Comparison of ENCODE assay signal across 8 mouse cellular contexts in the genomic region with DNA sequence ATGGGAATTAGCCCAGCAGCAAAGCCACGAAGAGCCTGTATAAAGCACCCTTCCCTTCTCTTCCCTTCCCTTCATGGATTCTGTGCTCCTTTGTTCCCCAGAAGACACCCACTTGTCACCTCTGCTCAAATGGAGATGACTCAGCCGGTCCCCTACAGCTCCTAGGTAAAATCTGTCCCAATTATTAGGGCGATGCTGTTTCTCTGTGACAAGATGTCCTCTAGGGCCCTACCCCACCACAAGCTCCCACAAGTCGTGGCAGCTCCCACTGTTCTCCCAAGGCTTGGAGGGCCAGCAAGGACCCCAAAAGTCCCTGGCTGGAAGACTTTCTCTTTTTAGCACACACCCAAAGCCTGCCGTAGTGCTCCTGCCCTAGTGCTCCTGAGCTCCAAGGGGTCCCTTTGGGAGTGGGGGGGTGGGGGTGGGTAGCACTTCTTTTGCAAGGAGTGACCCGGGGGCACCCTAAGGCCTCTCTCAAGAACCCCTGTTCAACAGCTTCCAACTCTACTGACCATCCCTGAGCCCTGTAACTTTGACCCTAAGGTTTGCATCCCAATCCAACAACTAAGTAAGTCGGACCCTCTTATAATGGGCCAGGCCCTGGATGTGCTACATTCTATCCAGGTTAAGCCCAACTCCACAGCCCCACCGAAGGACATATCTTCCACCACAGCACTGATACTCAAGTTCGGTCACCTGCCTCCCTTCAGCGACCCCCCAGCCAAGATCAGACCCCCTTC. TPM values are rescaled to one million over a fixed set of nuclear protein-coding genes. Genes with fewer than 3 reads are reported as not detected.
A peak's percentile ranks its signal among the peaks of the same experiment; 100 is the strongest.
DNase-seq lines count a peak whose midpoint lies in the region; ATAC-seq and TF ChIP-seq lines count a peak whose summit lies in the region.

No protein-coding gene starts in this region.

- no peaks in the 10 kb centered on the region for H3K27me3 ChIP-seq in kidney, adult 2 months (replicated peaks; ENCODE audit: control insufficient read depth, insufficient read depth, low read length)
- H3K27me3 ChIP-seq in heart, embryonic 13.5 days (replicated peaks): no peaks in the 10 kb centered on the region
- H3K27me3 ChIP-seq in liver, embryonic 12.5 days (replicated peaks): no peaks in the 10 kb centered on the region

- H3K9me3 ChIP-seq in ES-E14 (ENCODE audit: control insufficient read depth, insufficient read depth, low read depth, low read length): no peaks in the 10 kb centered on the region
- H3K9me3 ChIP-seq in heart, embryonic 13.5 days: no peaks in the 10 kb centered on the region
- no peaks in the 10 kb centered on the region for H3K9me3 ChIP-seq in liver, embryonic 12.5 days (replicated peaks)

- H3K36me3 ChIP-seq in kidney, adult 2 months (ENCODE audit: control insufficient read depth, insufficient read depth, low read length): no peaks in the 10 kb centered on the region
- H3K36me3 ChIP-seq in ES-E14 (ENCODE audit: control insufficient read depth, insufficient read depth, low read length, poor library complexity, severe bottlenecking): no peaks in the 10 kb centered on the region
- peaks cover 31% of the 10 kb centered on the region for H3K36me3 ChIP-seq in heart, embryonic 13.5 days
- H3K36me3 ChIP-seq in liver, embryonic 12.5 days: peaks cover 45% of the 10 kb centered on the region

- peak overlapping the region; percentile 88 for H3K9ac ChIP-seq in ES-E14 (ENCODE audit: insufficient read depth, low read depth, low read length, poor library complexity, severe bottlenecking)
- peak overlapping the region; percentile 97 for H3K9ac ChIP-seq in heart, embryonic 13.5 days
- H3K9ac ChIP-seq in liver, embryonic 12.5 days: peak overlapping the region; percentile 95

- peaks cover 23% of the 10 kb centered on the region for H3K4me1 ChIP-seq in kidney, adult 2 months (ENCODE audit: control insufficient read depth, insufficient read depth, low read length)
- H3K4me1 ChIP-seq in ES-E14 (ENCODE audit: control insufficient read depth in 2 of 2, insufficient read depth in 2 of 2, low read length in 2 of 2, poor library complexity in 1 of 2): peaks cover 0 to 11% of the 10 kb centered on the region in 2 experiments; a peak in 3 of 4 replicates
- peaks cover 70% of the 10 kb centered on the region for H3K4me1 ChIP-seq in heart, embryonic 13.5 days
- peaks cover 75% of the 10 kb centered on the region for H3K4me1 ChIP-seq in liver, embryonic 12.5 days

- DNase-seq in kidney, adult 2 months: no peak
- DNase-seq in kidney, postnatal 10 days: no peak
- no peak for DNase-seq in ES-E14 (ENCODE audit: low read depth, low spot score)
- DNase-seq in retina, postnatal 1 day: no peak
- DNase-seq in layer of hippocampus, postnatal 10 days (ENCODE audit: low spot score in 2 of 2): no peak
- no peak for DNase-seq in spleen, postnatal 14 days (ENCODE audit: low spot score in 2 of 2)

- TF ChIP-seq POLR2A in kidney, adult 2 months (IDR thresholded peaks at IDR 0.05; ENCODE audit: low read depth, low read length): no peak

- H3K4me3 ChIP-seq in kidney, adult 2 months (ENCODE audit: insufficient read depth, low read depth, low read length): peak overlapping the region; percentile 81
- H3K4me3 ChIP-seq in ES-E14 (ENCODE audit: insufficient read depth in 1 of 2, low read depth in 1 of 2, low read length in 2 of 2, poor library complexity in 1 of 2, severe bottlenecking in 1 of 2): peak overlapping the region; percentile 69 to 89
- H3K4me3 ChIP-seq in heart, embryonic 13.5 days: peak overlapping the region; percentile 92
- peak overlapping the region; percentile 85 for H3K4me3 ChIP-seq in liver, embryonic 12.5 days

- ATAC-seq in heart, embryonic 13.5 days (ENCODE audit: extremely low read depth, insufficient number of reproducible peaks, low FRiP score, low TSS enrichment): peak; percentile 16; the same call in 1 of the 2 replicates
- no peak for ATAC-seq in liver, embryonic 12.5 days

- WGBS in kidney, adult 2 months: 12% methylated on average over 10 of the region's 10 CpGs
- WGBS in heart, embryonic 13.5 days: 12% methylated on average over 10 of the region's 10 CpGs
- WGBS in liver, embryonic 12.5 days (ENCODE audit: insufficient replicate concordance): 11% methylated on average over 10 of the region's 10 CpGs

- H3K4me2 ChIP-seq in heart, embryonic 13.5 days: peak overlapping the region; percentile 95
- peak overlapping the region; percentile 88 for H3K4me2 ChIP-seq in liver, embryonic 12.5 days

- TF ChIP-seq CTCF in kidney, adult 2 months (conservative IDR thresholded peaks at IDR 0.05; ENCODE audit: insufficient read depth, insufficient read length, low read depth, low read length): no peak

- H3K27ac ChIP-seq in kidney, adult 2 months (ENCODE audit: insufficient read depth, low read depth, low read length): peak overlapping the region; percentile 70
- H3K27ac ChIP-seq in ES-E14 (ENCODE audit: insufficient read depth, low read depth, low read length, poor library complexity, severe bottlenecking): no peak overlapping the region
- H3K27ac ChIP-seq in heart, embryonic 13.5 days (replicated peaks): peak overlapping the region; percentile 84
- peak overlapping the region; percentile 95 for H3K27ac ChIP-seq in liver, embryonic 12.5 days

- in situ Hi-C loops in ES-E14 (cut with MboI; ENCODE audit: low sequenced_read_pairs in 2 of 2, unreplicated experiment in 2 of 2): no loop called here

TF ChIP-seq in ES-E14, 5 proteins besides CTCF, POLR2A, EP300 and RAD21:
- TF ChIP-seq HCFC1 (IDR thresholded peaks at IDR 0.05; ENCODE audit: borderline replicate concordance, insufficient read depth, low read length): no peak
- TF ChIP-seq ZC3H11A (IDR thresholded peaks at IDR 0.05; ENCODE audit: borderline replicate concordance, low read depth, low read length): no peak
- no peak for TF ChIP-seq MAFK (IDR thresholded peaks at IDR 0.05; ENCODE audit: insufficient read depth, low read depth, low read length)
- no peak for TF ChIP-seq CHD2 (IDR thresholded peaks at IDR 0.05; ENCODE audit: low read depth, low read length)
- TF ChIP-seq ZNF384 (IDR thresholded peaks at IDR 0.05; ENCODE audit: low read depth, low read length): no peak

RNA-seq across cellular contexts. Expression of a gene that starts 0.5 kb away (rescaled TPM):
- 35.2 and 39.1 TPM in 2 replicates for polyA plus RNA-seq in kidney, adult 2 months (2012; rRNA removed)
- total RNA-seq in ES-E14 (2012; rRNA removed): 7.9 and 8.4 TPM in 2 replicates
- polyA plus RNA-seq in heart, embryonic 13.5 days (2015; fragmentation: Nextera tagmentation; extraction: Ambion mirVana): 34.5 and 37.4 TPM in 2 replicates
- polyA plus RNA-seq in liver, embryonic 12.5 days (2016; fragmentation: Nextera tagmentation; extraction: Ambion mirVana): 106 and 107 TPM in 2 replicates
- total RNA-seq in layer of hippocampus, postnatal 10 days (2021): 10 to 100 TPM; 22.1 to 28.4 TPM

RNA-seq across cellular contexts. Expression of a gene that starts 1.0 kb away (rescaled TPM):
- 519 and 582 TPM in 2 replicates for polyA plus RNA-seq in kidney, adult 2 months (2012; rRNA removed)
- total RNA-seq in ES-E14 (2012; rRNA removed): 40.1 and 41.0 TPM in 2 replicates
- polyA plus RNA-seq in heart, embryonic 13.5 days (2015; fragmentation: Nextera tagmentation; extraction: Ambion mirVana): 101 and 108 TPM in 2 replicates
- polyA plus RNA-seq in liver, embryonic 12.5 days (2016; fragmentation: Nextera tagmentation; extraction: Ambion mirVana): 113 and 120 TPM in 2 replicates
- total RNA-seq in layer of hippocampus, postnatal 10 days (2021): 10 to 100 TPM; 55.3 to 59.8 TPM
